Mouse (Mus musculus): Measurements from ENCODE around the gene Ngef. TPM values are rescaled to one million over a fixed set of nuclear protein-coding genes. Genes with fewer than 3 reads are reported as not detected.
"Not testable (repeated sequence)": the region's sequence is repeated elsewhere in the genome, so short reads cannot be mapped to it uniquely, and the experiment has no call there.

Ngef gene
- total RNA-seq, 2 experiments from 2014 or later: 0.75 to 1.2 TPM

- DNase-seq (ENCODE audit: low spot score in 2 of 2): no peak
These were observed 91.1 kb downstream of the Ngef start for GRCm38 (mm10) chr1:87482546-87482945.

- no peak for DNase-seq (ENCODE audit: low spot score in 2 of 2)
These were observed 98.4 kb downstream of the Ngef start for GRCm38 (mm10) chr1:87475076-87475895.

- no peak for DNase-seq (ENCODE audit: low spot score in 2 of 2)
These were observed 101.1 kb downstream of the Ngef start for GRCm38 (mm10) chr1:87472576-87472975.

GRCm38 (mm10) chr1:87471914-87472313 lies 101.8 kb downstream of the Ngef start:
- DNase-seq (ENCODE audit: low spot score in 2 of 2): no peak

DNA sequence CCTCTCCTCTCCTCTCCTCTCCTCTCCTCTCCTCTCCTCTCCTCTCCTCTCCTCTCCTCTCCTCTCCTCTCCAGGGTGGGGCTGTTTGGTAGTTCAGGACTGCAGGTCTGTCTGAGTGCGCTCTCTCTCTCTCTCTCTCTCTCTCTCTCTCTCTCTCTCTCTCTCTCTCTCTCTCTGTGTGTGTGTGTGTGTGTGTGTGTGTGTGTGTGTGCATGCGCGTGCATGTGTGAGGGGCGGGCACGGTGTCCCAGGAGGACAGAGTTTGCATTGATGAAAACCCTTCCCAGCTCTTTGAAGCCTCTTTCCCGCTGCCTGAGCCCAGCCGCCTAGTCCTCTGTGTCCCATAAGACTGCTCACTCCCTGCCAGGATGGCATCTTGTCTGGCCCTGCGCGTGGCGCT lies 103.7 kb downstream of the Ngef start, which contains the start of gene Snorc:
Gene Snorc (plus strand): TSS at position 301 of the 400 bp plus-strand sequence.
- DNase-seq (ENCODE audit: low spot score in 2 of 2): not testable (repeated sequence)

- no peak for DNase-seq (ENCODE audit: low spot score in 2 of 2)
These were observed 105.3 kb downstream of the Ngef start for GRCm38 (mm10) chr1:87468321-87468720.

GRCm38 (mm10) chr1:87467469-87467868 lies 106.2 kb downstream of the Ngef start:
- DNase-seq (ENCODE audit: low spot score in 2 of 2): no peak

DNA sequence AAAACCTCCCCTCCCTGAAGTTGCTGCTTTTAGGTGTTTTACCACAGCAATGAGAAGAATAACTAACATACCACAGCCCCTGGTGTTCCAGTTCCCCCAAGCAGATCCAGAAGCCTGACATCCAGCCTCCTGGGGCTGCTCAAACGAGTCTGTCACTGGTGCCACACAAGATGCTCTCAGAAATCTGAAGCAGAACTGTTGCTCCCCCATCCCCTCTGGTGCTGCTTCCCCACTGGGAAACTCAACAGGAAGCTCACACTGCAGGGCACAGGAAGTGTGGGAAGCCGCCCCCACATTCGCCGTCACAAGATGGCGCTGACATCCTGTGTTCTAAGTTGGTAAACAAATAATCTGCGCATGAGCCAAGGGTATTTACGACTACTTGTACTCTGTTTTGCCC lies 113.8 kb downstream of the Ngef start:
- not testable (repeated sequence) for DNase-seq (ENCODE audit: low spot score in 2 of 2)

DNA sequence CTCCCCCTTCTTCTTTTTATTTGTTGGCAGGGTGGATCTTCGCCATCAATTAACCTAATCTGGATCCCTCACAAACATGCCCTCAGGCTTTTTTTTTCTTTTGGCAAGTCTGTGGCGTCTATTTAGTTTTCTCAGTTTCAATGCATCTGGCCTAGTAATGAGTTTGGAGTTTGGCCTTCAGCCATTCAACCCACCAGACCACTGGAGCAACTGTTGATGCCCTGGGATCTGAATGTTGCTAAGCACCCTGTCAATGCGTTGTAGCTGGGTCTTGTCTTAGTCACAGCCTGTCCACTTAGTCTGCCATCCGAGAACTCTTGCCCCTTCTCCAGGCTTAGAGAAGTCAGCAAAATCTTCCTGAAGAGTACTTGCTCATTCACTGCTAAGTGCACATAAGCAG lies 115.6 kb downstream of the Ngef start:
- DNase-seq (ENCODE audit: low spot score in 2 of 2): no peak

DNA sequence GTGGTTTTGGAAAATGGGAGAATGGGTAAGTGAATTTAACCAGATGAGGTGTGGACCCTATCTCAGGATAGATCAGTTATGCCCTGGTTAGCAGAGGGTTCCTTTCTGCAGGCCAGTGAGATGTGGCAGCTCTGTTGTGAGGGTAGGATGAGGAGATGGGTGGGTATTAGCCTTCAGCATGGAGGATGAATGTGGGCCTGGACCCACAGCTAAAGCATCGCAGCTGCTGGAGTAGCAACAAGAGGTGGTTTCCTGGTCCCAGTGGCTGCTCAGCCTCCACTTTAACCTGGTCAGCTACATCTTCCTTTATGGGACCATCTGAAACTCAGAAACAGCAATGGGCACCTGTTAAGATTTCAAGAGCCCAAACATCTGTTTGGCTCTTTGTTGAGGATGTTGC lies 117.2 kb downstream of the Ngef start:
- DNase-seq (ENCODE audit: low spot score in 2 of 2): no peak

DNA sequence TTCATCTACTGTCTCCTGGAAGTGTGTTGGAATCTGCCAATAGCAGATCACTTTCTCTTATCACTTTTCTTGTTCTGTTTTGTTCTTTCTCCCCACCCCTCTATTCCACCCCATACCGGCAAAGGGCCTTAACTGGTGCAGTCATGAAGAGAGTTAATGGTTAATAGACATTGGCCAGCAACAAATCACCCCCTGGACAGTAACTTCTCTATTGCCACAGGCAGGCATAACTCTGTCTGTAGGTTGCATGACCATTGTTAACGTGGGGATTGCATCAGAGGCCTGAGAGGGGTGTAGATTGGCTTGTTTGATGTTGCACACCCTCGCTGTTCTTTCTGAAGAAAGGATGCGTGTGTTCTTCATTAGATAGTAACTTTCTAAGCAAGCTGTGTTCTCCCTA lies 124.2 kb downstream of the Ngef start:
- no peak for DNase-seq (ENCODE audit: low spot score in 2 of 2)

DNA sequence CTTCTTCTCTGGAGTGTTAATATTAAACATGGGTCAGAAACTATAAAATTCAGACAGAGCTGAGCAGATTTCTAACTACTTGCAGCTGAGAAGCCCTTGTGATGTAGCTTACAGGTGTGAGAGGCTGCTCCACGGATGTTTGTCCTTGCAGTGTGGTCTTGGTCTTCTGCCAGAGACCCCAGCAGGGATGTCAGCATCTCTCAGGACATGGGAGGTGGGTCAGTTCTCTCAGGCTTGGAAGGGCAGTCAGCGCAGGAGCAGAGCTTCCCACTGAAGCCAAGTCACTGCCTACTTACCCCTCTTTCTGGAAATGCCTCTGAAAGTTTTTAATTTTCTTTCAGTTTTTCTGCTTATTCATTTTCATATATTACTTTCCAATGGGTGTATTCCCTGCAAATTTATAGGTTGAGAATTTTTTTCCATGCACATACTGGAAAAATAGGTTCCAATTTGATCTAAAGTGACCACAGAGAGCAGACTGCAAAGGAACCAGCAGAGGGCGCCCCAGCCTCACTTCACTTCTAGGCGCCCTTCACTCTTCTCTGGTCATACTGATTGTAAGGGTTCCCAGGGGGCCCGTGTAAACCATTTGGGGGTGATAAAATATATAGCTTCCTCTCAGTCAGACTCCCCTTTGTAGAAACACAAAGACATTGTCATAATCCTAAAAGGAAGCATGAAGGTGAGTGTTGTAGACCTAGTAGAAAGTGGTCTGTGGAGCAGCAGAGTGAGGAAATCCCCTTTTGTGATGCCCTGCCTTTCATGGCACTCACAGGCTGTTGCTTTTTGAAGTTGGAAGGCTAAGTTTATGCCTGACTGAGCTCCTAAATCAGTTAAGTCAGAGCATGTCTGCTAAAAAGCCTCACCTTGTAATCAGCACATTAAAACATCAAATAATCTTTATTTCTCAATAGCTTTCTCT lies 126.2 kb downstream of the Ngef start:
- peak in 1 of 2 experiments; percentile 69 for DNase-seq (ENCODE audit: low spot score in 2 of 2)

DNA sequence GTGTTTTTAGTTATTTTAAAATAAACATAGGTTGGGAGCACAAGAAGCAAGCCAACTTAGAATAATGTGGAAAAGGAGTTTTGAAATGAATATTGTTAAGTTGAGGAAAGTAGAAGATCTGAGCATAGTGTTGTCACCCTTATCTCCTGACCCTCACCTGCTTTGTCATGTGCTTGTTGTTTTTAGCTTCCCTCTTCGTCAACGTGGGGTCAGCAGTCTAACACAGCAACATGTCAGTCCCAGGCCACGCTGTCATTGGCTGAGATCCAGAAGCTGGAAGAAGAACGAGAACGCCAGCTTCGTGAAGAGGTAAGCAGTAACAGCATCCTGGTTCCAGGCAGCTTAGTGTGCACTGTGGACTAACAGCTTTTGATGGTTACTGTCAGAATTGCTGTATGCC lies 137.1 kb downstream of the Ngef start:
- no peak for DNase-seq (ENCODE audit: low spot score in 2 of 2)

GRCm38 (mm10) chr1:87435125-87435524 lies 138.5 kb downstream of the Ngef start:
- no peak for DNase-seq (ENCODE audit: low spot score in 2 of 2)

Other genes with a start within 250 kb of the Ngef start
- 10 to 100 TPM; 55.5 to 69.3 TPM for gene Gigyf2, start 246.9 kb downstream of the Ngef start, total RNA-seq (2021)
- gene Kcnj13, start 179.1 kb downstream of the Ngef start, total RNA-seq (2021): under 1 TPM; 0.22 to 0.54 TPM
- not detected for gene Snorc, start 103.6 kb downstream of the Ngef start, total RNA-seq (2021)
- gene Neu2, start 64.0 kb downstream of the Ngef start, total RNA-seq (2021): 1 to 10 TPM; 3.4 to 3.8 TPM
- 10 to 100 TPM; 13.3 to 19.3 TPM for gene Inpp5d, start 46.4 kb upstream of the Ngef start, total RNA-seq (2021)
- 10 to 100 TPM; 22.4 to 24.1 TPM for gene Atg16l1, start 182.0 kb upstream of the Ngef start, total RNA-seq (2021)
- under 1 TPM; 0.47 to 0.74 TPM for gene Sag, start 229.8 kb upstream of the Ngef start, total RNA-seq (2021)